Mouse (Mus musculus): Measurements from ENCODE around the gene Ddx41. TPM values are rescaled to one million over a fixed set of nuclear protein-coding genes. Genes with fewer than 3 reads are reported as not detected.

Ddx41 gene
- polyA plus RNA-seq (2012; rRNA removed; ENCODE audit: low replicate concordance): 50.1 and 68.2 TPM in 2 replicates

DNA sequence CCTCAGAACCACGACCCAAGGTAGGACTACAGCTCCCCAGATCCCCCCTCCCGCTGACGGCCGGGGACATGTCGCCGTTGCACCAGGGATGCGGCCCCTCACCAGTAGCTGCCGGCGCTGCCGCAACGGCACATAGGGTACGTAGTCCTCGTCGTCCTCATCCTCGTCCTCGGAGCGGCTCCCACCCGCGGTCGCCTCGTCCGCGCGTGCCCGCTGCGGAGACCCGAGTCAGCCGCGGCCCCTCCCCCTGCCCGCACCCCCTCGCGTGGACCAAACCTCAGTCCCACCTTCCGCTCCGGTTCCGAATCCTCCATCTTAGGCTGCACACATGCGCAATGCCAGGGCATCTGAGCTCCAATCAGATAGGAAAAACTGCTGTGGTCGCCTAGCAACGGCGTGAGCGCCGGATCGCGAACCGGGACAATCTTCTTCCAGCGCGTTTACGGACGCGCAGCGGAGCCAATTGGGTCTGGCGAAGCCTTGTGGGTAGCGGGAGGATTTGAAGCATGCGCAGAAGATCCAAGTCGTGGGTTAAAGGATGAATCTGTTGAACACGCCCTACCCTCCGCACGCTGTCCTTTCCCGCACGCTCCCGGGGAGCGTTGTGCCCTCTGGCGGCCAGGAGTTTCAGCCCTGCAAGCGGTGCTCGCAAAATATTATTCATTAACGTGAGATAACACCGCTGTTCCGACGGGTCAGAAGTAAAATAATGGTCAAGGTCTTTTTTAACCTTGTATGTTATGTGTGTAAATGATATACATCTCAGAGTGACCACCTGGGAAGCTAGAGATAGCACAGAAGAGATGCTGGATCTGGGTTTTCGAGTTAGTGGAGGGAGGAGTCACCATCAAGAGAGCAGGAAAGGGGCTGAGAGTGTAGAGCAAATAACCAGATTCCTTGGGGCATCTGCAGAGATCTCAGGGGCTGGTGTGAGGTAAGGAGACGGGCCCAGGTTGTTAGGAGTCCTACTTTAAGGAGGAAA is at the start of gene Ddx41:
Gene Ddx41, minus strand, starts transcription at position 465 of the 982 bp plus-strand sequence.

DNA sequence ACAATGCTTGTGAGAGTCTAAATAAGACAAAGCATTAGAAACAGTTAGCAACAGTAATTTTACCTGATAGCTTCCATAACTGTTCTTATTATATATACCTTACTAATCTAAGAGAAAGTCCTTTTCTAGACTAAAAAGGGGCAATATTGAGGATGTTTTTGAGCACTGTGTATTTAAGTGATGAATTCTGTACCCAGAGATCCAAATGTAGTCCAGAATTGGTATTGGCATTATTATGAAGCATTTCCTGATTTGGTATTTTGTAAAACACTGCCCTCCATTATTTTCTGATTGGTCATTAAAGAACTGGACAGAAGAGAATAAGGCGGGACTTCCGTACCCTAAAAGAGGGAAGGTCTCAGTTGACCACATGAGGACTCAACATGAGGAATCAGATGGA is 37.0 kb upstream of the Ddx41 start, which contains the start of gene Tmed9:
Gene Tmed9, plus strand, starts transcription at position 301 of the 400 bp plus-strand sequence.

DNA sequence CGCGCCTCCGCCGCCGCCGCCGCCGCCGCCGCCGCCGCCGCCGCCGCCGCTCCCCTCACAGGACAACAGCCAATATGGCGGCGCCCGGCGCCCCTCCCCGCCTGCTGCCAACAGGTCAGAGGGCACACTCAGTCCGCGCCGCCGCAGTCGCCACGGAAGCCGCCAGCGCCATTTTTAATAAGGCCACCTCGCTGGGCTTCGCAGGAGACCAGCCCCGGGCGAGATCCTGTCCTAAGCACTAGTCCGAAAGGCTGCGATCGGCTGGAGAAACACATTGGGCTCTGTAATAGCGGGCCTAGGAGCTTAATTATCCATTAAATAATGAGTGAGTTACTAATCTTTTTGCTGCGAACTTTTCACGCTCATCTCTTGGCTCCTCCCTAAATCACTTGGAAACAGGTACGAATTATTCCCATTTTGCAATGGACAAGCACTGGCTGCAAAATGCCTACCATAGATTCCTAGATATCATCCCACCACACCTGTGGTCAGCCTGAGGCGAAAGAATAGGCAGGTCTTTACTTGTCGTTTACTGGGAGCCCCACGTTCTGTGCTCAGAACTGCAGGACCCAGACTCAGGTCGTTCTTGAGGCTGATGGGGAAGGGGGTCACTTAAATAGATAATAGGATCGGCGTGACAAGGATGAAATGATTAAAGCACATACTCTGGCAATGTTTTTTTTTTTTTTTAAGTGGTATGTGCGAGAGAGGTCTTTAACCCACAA is 34.7 kb upstream of the Ddx41 start, which contains the start of gene Fam193b:
Gene Fam193b, minus strand, starts transcription at position 94 of the 725 bp plus-strand sequence.

DNA sequence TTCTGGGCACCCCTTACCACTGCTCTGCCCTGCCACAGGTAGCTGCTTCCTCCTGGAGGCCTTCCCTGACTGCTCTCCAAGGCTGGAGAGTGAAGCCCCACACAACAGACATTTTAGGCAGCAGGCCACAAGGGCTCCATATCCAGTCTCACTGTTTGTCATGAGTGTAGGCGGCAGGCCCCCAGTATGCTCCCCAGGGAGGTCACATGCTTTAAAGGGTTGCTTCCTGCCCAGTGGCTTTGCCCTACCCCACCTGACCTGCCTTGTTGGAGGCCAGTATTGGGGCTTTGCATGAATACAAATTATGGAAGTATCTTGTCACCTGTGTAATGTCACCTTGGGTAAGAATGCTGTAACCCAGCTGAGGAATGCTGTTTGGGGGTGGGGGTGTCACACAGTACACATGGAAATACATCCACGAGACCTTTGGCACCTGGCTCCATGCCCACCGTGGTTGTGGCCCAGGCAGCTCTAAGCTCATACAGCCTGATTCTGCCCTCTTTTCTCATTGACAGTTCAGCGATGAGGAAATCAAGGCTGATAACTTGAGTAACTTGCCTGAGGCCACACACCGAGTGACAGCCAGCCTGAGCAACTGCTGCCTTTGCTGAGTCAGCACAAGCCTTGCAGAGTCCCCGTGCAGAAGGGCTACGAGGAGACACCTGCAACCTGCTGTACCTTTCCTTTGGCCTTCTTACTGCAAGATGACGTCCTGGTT is 7.1 kb downstream of the Ddx41 start, which contains the start of gene Dok3:
Gene Dok3, minus strand, starts transcription at position 99 of the 718 bp plus-strand sequence.

DNA sequence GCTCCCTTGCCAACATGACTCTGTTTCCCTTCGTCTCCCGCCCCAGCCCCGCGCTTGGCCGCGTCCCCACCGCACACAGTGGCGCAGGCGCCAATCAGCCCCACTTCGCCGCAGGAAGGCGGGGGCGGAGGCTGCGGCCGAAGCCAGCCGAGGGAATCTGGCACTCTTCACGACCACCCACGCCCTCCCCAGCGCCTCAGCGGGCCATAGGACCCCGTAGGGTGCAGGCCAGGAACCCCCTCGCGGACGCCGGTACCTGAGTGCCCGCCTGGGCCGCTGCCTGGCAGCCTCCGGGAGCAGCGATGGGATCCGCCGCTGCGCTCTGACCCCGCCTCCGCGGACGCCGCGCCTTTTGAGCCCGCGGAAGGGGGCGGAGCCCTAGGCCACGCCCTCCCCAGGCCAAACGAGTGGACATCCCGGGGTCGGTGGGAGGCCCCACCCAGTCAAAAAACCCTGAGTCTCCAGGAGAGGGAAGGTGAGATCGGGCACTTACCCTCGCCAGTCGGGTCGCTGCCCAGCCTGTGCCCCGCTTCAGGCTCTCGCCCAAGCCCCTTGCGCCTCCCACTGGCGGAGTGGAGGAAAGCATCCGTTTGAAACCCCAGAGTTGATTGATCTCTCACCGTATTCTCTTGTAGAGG is 23.2 kb downstream of the Ddx41 start, which contains the start of gene Pdlim7:
Gene Pdlim7, minus strand, starts transcription at position 566 of the 638 bp plus-strand sequence.

DNA sequence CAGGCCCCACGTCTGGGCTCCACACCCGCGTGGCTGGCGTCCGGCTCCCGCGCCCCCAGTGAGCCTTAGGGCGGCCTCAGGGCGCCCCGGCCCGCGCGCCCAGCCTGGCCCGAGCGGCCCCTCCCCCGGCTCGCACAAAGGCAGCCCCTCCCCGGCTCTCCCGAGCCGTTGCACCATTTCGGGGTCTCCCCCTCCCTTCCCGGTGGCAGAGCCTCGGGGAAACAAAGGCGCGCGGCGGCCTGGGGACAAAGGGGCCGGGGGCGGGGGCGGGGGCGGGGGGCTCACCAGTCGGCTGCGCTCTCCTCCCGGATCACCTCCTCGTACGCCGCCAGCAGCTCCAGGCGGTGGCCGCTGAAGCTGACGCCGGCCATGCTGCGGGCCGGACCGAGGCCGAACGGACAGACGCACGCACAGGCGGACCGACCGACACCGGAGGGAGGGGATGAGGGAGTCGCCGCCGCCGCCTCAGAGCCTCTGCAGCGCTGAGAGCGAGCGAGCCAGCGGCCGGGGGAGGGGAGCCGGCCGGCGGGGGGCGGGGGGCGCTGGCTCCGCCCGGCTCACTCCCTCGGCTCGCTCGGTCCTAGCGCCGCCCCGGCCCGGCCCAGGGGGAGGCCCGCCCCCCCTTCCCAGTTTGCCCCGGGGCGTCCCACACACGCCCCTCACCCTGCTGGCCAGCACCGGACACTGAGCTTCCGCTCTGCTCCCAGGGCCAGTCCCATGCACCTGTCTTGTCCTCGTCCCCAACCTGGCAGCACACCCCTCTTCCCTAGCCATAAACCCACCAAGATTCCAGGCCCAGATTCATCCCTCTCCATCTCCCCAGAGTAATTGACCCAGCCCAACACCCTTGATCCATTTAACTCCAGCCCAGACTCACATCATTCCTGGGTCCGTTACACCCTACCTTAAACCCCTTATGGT is 48.6 kb downstream of the Ddx41 start, which contains the start of gene Dbn1:
Gene Dbn1, minus strand, starts transcription at position 534 of the 921 bp plus-strand sequence.

Other genes with a start within 250 kb of the Ddx41 start
- 248 and 369 TPM in 2 replicates for gene Prelid1, start 216.2 kb downstream of the Ddx41 start, polyA plus RNA-seq (2012; rRNA removed; ENCODE audit: low replicate concordance)
- 65.1 and 67.8 TPM in 2 replicates for gene Rab24, start 214.7 kb downstream of the Ddx41 start, polyA plus RNA-seq (2012; rRNA removed; ENCODE audit: low replicate concordance)
- gene Mxd3, start 206.8 kb downstream of the Ddx41 start, polyA plus RNA-seq (2012; rRNA removed; ENCODE audit: low replicate concordance): 2.5 and 5.3 TPM in 2 replicates
- gene Lman2, start 173.9 kb downstream of the Ddx41 start, polyA plus RNA-seq (2012; rRNA removed; ENCODE audit: low replicate concordance): 114 and 147 TPM in 2 replicates
- 17.6 and 42.7 TPM in 2 replicates for gene Rgs14, start 166.9 kb downstream of the Ddx41 start, polyA plus RNA-seq (2012; rRNA removed; ENCODE audit: low replicate concordance)
- gene Slc34a1, start 138.5 kb downstream of the Ddx41 start, polyA plus RNA-seq (2012; rRNA removed; ENCODE audit: low replicate concordance): 0.47 and 0.53 TPM in 2 replicates
- not detected in 2 replicates for gene Pfn3, start 121.4 kb downstream of the Ddx41 start, polyA plus RNA-seq (2012; rRNA removed; ENCODE audit: low replicate concordance)
- 0.16 and 3.2 TPM in 2 replicates for gene F12, start 109.9 kb downstream of the Ddx41 start, polyA plus RNA-seq (2012; rRNA removed; ENCODE audit: low replicate concordance)
- gene Grk6, start 91.6 kb downstream of the Ddx41 start, polyA plus RNA-seq (2012; rRNA removed; ENCODE audit: low replicate concordance): 93.6 and 123 TPM in 2 replicates
- 5.0 and 42.2 TPM in 2 replicates for gene Prr7, start 72.4 kb downstream of the Ddx41 start, polyA plus RNA-seq (2012; rRNA removed; ENCODE audit: low replicate concordance)
- 54.6 and 75.0 TPM in 2 replicates for gene Dbn1, start 48.5 kb downstream of the Ddx41 start, polyA plus RNA-seq (2012; rRNA removed; ENCODE audit: low replicate concordance)
- gene Pdlim7, start 23.0 kb downstream of the Ddx41 start, polyA plus RNA-seq (2012; rRNA removed; ENCODE audit: low replicate concordance): 89.3 and 232 TPM in 2 replicates
- gene Dok3, start 7.4 kb downstream of the Ddx41 start, polyA plus RNA-seq (2012; rRNA removed; ENCODE audit: low replicate concordance): 39.2 and 137 TPM in 2 replicates
- gene Fam193b, start 34.5 kb upstream of the Ddx41 start, polyA plus RNA-seq (2012; rRNA removed; ENCODE audit: low replicate concordance): 111 and 142 TPM in 2 replicates
- gene Tmed9, start 37.1 kb upstream of the Ddx41 start, polyA plus RNA-seq (2012; rRNA removed; ENCODE audit: low replicate concordance): 48.5 and 54.2 TPM in 2 replicates
- 22.1 and 27.1 TPM in 2 replicates for gene B4galt7, start 63.2 kb upstream of the Ddx41 start, polyA plus RNA-seq (2012; rRNA removed; ENCODE audit: low replicate concordance)
- 13.8 and 18.4 TPM in 2 replicates for gene Caml, start 86.3 kb upstream of the Ddx41 start, polyA plus RNA-seq (2012; rRNA removed; ENCODE audit: low replicate concordance)
- gene Ddx46, start 98.4 kb upstream of the Ddx41 start, polyA plus RNA-seq (2012; rRNA removed; ENCODE audit: low replicate concordance): 10.4 and 12.9 TPM in 2 replicates
- 20.9 and 35.0 TPM in 2 replicates for gene B230219D22Rik, start 156.5 kb upstream of the Ddx41 start, polyA plus RNA-seq (2012; rRNA removed; ENCODE audit: low replicate concordance)
- 38.8 and 53.6 TPM in 2 replicates for gene Txndc15, start 178.0 kb upstream of the Ddx41 start, polyA plus RNA-seq (2012; rRNA removed; ENCODE audit: low replicate concordance)
- 13.1 and 17.9 TPM in 2 replicates for gene Pcbd2, start 190.7 kb upstream of the Ddx41 start, polyA plus RNA-seq (2012; rRNA removed; ENCODE audit: low replicate concordance)
- gene Catsper3, start 247.9 kb upstream of the Ddx41 start, polyA plus RNA-seq (2012; rRNA removed; ENCODE audit: low replicate concordance): not detected in 2 replicates